Mouse (Mus musculus) forebrain, embryonic 14.5 days (tissue): ENCODE results near the gene Hcar1. TPM values are rescaled to one million over a fixed set of nuclear protein-coding genes. Genes with fewer than 3 reads are reported as not detected.

Experiments
- ATAC-seq: fragments of 200-750 bp; cut with Nextera tagmentation; 2 replicates; pipeline ENCODE4 v1.8.0; 2017; ENCODE audit warnings: mild to moderate bottlenecking, moderate library complexity
- DNase-seq: peaks from one replicate; pipeline ENCODE4 v3.0.0-alpha.2; 2015; ENCODE audit warnings: low spot score
- H3K27ac ChIP-seq: fragments of 300-500 bp; sonication (generic); 2 replicates; pipeline ENCODE4 v1.5.1; 2014; ENCODE audit warnings: low read depth, mild to moderate bottlenecking, control low read depth, low read length, moderate library complexity
- H3K27me3 ChIP-seq: fragments of 300-500 bp; sonication (generic); replicated peaks from 2 replicates; pipeline ENCODE4 v1.6.1; 2014; ENCODE audit warnings: low read length, control low read depth, mixed read lengths; ENCODE audit not compliant: control insufficient read depth, insufficient read depth
- H3K36me3 ChIP-seq: fragments of 300-500 bp; sonication (generic); 2 replicates; pipeline ENCODE4 v1.6.1; 2014; ENCODE audit warnings: low read length, control low read depth; ENCODE audit not compliant: control insufficient read depth, insufficient read depth
- H3K4me1 ChIP-seq: fragments of 300-500 bp; sonication (generic); 2 replicates; pipeline ENCODE4 v1.6.1; 2014; ENCODE audit warnings: antibody characterized with exemption, low read length, control low read depth; ENCODE audit not compliant: control insufficient read depth, insufficient read depth
- H3K4me2 ChIP-seq: fragments of 300-500 bp; sonication (generic); 2 replicates; pipeline ENCODE4 v1.6.1; 2014; ENCODE audit warnings: mild to moderate bottlenecking, control low read depth, low read length
- H3K4me3 ChIP-seq: fragments of 300-500 bp; sonication (generic); 2 replicates; pipeline ENCODE4 v1.5.1; 2014; ENCODE audit warnings: low read depth, low read length, control low read depth
- H3K9ac ChIP-seq: fragments of 300-500 bp; sonication (generic); 2 replicates; pipeline ENCODE4 v1.6.1; 2014; ENCODE audit warnings: mild to moderate bottlenecking, low read length, control low read depth, moderate library complexity
- H3K9me3 ChIP-seq: fragments of 300-500 bp; sonication (generic); replicated peaks from 2 replicates; pipeline ENCODE4 v1.6.1; 2016; ENCODE audit warnings: low read length, control low read depth, mixed read lengths; ENCODE audit not compliant: control insufficient read depth
- WGBS: fragments of 180-500 bp; shearing (Covaris S2); extraction: QIAGEN DNeasy Blood & Tissue Kit; methylation state at CpG from one replicate; pipeline ENCODE4 v1.1.7; 2014; 5-methylcytosine and 5-hydroxymethylcytosine counted together
- polyA plus RNA-seq: library from polyadenylated mRNA; unstranded; fragments of >200 nt; fragmentation: Nextera tagmentation; extraction: Ambion mirVana; gene quantifications from 2 replicates; pipeline ENCODE4 v1.2.1, GENCODE M21; 2014

Hcar1 gene
- polyA plus RNA-seq, result 0.17 and 0.27 TPM in 2 replicates

- ATAC-seq (no peak), DNase-seq (no peak)
- no peak within 1 kb of the TSS for H3K4me2 ChIP-seq
- no peak within 1 kb of the TSS for H3K9ac ChIP-seq
- H3K36me3 ChIP-seq, result no peaks in the 10 kb centered on the region
- no peak within 1 kb of the TSS for H3K4me3 ChIP-seq
- no peaks in the 10 kb centered on the region for H3K9me3 ChIP-seq
- H3K4me1 ChIP-seq, result no peaks in the 10 kb centered on the region
- 79% methylated on average over 12 of the region's 12 CpGs for WGBS
- no peak within 1 kb of the TSS for H3K27ac ChIP-seq
- H3K27me3 ChIP-seq, result no peaks in the 10 kb centered on the region
Measured at GRCm38 (mm10) chr5:123879928-123880327, at the start of gene Hcar1. Gene Hcar1, minus strand, starts transcription at chr5:123880020.

DNA sequence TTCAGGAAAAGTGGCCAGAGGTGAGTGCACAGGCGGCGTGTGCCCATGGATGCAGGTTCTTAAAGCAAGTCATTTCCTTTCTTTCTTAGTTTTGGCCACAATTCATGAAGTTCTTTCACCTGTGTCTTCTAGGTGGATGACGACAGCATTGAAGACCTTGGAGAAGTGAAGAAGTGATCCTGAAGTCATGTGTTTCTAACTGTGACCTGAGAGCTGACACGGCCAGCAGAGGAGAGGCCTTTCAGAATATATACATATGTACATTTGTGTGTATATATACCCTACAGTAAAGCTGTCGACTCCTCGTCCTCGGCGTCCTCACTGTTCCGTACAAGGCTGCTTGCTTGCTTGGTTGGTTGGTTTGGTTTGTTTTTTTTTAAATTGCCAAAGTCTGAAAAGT, 47.3 kb upstream of the Hcar1 start, which contains the start of gene Gm43518:
TSS of gene Gm43518 (plus strand) at position 301 of the 400 bp plus-strand sequence.
- no peak within 1 kb of the TSS for H3K27ac ChIP-seq
- no peaks in the 10 kb centered on the region for H3K9me3 ChIP-seq
- H3K4me1 ChIP-seq, result peaks cover 4% of the 10 kb centered on the region
- H3K4me3 ChIP-seq, result no peak within 1 kb of the TSS
- WGBS, result 94% methylated on average over 9 of the region's 9 CpGs
- no peak within 1 kb of the TSS for H3K4me2 ChIP-seq
- no peak for DNase-seq
- no peaks in the 10 kb centered on the region for H3K27me3 ChIP-seq
- no peak for ATAC-seq
- H3K36me3 ChIP-seq, result peaks cover 66% of the 10 kb centered on the region
- no peak within 1 kb of the TSS for H3K9ac ChIP-seq

DNA sequence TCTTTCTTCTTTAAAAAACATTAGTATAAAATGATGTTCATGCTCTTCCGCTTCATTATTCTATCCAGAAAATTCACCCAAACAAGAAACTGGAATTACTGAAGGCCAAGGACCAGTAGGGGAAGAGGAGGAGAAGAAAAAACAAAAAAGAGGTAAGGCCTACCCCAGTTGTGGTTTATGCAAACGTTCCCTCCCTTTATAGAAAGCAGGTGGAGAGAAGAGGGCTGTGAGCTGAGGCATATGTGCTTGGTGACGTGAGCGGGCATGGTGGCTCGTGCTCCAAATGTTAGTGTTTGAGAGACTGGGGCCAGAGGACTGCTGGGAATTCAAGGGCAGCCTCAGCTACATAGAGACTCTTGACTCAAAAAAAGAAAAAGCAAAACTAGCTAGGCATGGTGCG, 42.3 kb upstream of the Hcar1 start:
- no peaks in the 10 kb centered on the region for H3K4me1 ChIP-seq
- peaks cover 92% of the 10 kb centered on the region for H3K36me3 ChIP-seq
- no peak overlapping the region for H3K4me3 ChIP-seq
- H3K9ac ChIP-seq, result no peak overlapping the region
- 93% methylated on average over 6 of the region's 6 CpGs for WGBS
- H3K27me3 ChIP-seq, result no peaks in the 10 kb centered on the region
- no peak overlapping the region for H3K27ac ChIP-seq
- no peaks in the 10 kb centered on the region for H3K9me3 ChIP-seq
- no peak overlapping the region for H3K4me2 ChIP-seq
- DNase-seq, result no peak
- ATAC-seq, result no peak

GRCm38 (mm10) chr5:123914852-123915251, 35.0 kb upstream of the Hcar1 start:
- H3K4me3 ChIP-seq, result no peak overlapping the region
- DNase-seq (no peak), ATAC-seq (no peak)
- H3K9me3 ChIP-seq, result no peaks in the 10 kb centered on the region
- H3K4me2 ChIP-seq, result no peak overlapping the region
- peaks cover 82% of the 10 kb centered on the region for H3K36me3 ChIP-seq
- 89% methylated on average over 3 of the region's 3 CpGs for WGBS
- no peaks in the 10 kb centered on the region for H3K27me3 ChIP-seq
- H3K27ac ChIP-seq, result no peak overlapping the region
- no peak overlapping the region for H3K9ac ChIP-seq
- H3K4me1 ChIP-seq, result no peaks in the 10 kb centered on the region

- Histone ChIP-seq H3K4me1 (peaks cover 9% of the 10 kb centered on the region), H3K9me3 (no peaks in the 10 kb centered on the region), H3K4me3 (peak overlapping the region; percentile 96), H3K27ac (peak overlapping the region; percentile 82; the same call in 1 of the 2 replicates), H3K27me3 (no peaks in the 10 kb centered on the region), H3K36me3 (peaks cover 43% of the 10 kb centered on the region), H3K4me2 (peak overlapping the region; percentile 71), H3K9ac (peak overlapping the region; percentile 99)
- no peak; the same call in 1 of the 2 replicates for ATAC-seq
- DNase-seq, result no peak
- WGBS, result 6% methylated on average over 10 of the region's 10 CpGs
Measured at GRCm38 (mm10) chr5:123907631-123907977, 27.8 kb upstream of the Hcar1 start.

DNA sequence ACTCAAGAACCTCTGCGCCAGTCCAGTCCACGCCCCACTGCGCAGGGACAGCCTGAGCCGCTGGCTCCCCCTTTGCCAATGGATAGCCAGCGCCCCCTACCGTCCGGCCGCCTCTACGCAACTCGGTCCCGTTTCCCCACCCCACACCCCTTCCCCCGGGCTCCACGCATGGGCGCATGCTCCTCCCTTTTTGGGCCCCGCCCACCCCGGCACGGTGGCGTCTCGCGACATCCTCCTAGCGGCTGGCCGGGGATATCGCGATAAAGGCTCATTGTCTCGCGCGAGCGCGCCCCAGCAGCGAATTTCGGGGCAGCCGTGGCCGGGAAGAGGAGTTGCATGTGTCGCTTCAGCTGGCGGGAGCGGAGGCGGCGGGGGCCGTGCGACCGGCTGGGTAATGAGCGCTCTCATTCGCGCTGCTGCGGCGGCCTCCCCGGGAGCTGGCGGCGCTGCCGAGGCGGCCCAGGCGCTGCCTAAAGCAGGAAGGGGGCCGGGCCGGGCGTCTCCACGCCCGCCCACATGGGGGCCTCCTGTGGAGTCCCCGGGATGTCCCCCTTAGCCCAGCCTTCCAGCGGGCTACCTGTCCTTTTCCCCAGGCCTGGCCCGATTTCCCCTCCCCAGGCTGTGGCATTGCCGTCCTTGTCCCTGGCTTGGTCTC, 27.3 kb upstream of the Hcar1 start, which contains the start of gene Denr:
TSS of gene Denr (plus strand) at position 200 of the 655 bp plus-strand sequence.
- Histone ChIP-seq H3K9ac (peak within 1 kb of the TSS; percentile 99), H3K9me3 (no peaks in the 10 kb centered on the region), H3K4me1 (peaks cover 9% of the 10 kb centered on the region), H3K27me3 (no peaks in the 10 kb centered on the region), H3K4me3 (peak within 1 kb of the TSS; percentile 96), H3K27ac (peak within 1 kb of the TSS; percentile 82), H3K36me3 (peaks cover 38% of the 10 kb centered on the region), H3K4me2 (peak within 1 kb of the TSS; percentile 71)
- ATAC-seq (peak; percentile 97), DNase-seq (peak; percentile 98)
- WGBS, result under 1% methylated on average over 49 of the region's 61 CpGs

- H3K27ac ChIP-seq, result no peak overlapping the region
- no peaks in the 10 kb centered on the region for H3K27me3 ChIP-seq
- H3K36me3 ChIP-seq, result peaks cover 31% of the 10 kb centered on the region
- DNase-seq (no peak), ATAC-seq (no peak)
- H3K4me1 ChIP-seq, result peaks cover 9% of the 10 kb centered on the region
- no peak overlapping the region for H3K9ac ChIP-seq
- no peaks in the 10 kb centered on the region for H3K9me3 ChIP-seq
- H3K4me3 ChIP-seq, result peak overlapping the region; percentile 19; the same call in 1 of the 2 replicates
- peak overlapping the region; percentile 46 for H3K4me2 ChIP-seq
- 69% methylated on average over 17 of the region's 17 CpGs for WGBS
Measured at GRCm38 (mm10) chr5:123906146-123906975, 26.5 kb upstream of the Hcar1 start.

GRCm38 (mm10) chr5:123904059-123904672, 24.3 kb upstream of the Hcar1 start:
- Histone ChIP-seq H3K4me2 (no peak overlapping the region), H3K9ac (no peak overlapping the region), H3K36me3 (peaks cover 10% of the 10 kb centered on the region), H3K27me3 (no peaks in the 10 kb centered on the region), H3K9me3 (no peaks in the 10 kb centered on the region), H3K4me1 (peaks cover 9% of the 10 kb centered on the region), H3K4me3 (no peak overlapping the region), H3K27ac (no peak overlapping the region)
- DNase-seq (no peak), ATAC-seq (no peak)
- WGBS, result 73% methylated on average over 11 of the region's 11 CpGs
